ENCODE assay signal across 25 mouse cellular contexts in genomic region chr10:121742336-121742735, GRCm38 (mm10). TPM values are rescaled to one million over a fixed set of nuclear protein-coding genes. Genes with fewer than 3 reads are reported as not detected.
DNase-seq lines count a peak whose midpoint lies in the region; TF ChIP-seq lines count a peak whose summit lies in the region.
"Had no signal": no experiment of that assay in that cellular context is flagged by ENCODE, and none has a peak within 500 bp of the region (broad histone marks: within the 10 kb centered on the region; RNA-seq: fewer than 3 reads in every experiment).

No protein-coding gene starts in this region.

- no peak overlapping the region for H3K9ac ChIP-seq in heart, adult 2 months (ENCODE audit: low read depth, low read length)
- no peak overlapping the region for H3K9ac ChIP-seq in ES-Bruce4 (ENCODE audit: low read depth, poor library complexity, severe bottlenecking)
- H3K9ac ChIP-seq: forebrain, embryonic 15.5 days; hindbrain, embryonic 14.5 days; limb, embryonic 12.5 days; liver, embryonic 12.5 days; liver, postnatal 0 days; midbrain, embryonic 15.5 days had no signal

- no peak for TF ChIP-seq EP300 in heart, adult 2 months (IDR thresholded peaks at IDR 0.05; ENCODE audit: insufficient read depth, low read depth, low read length)
- TF ChIP-seq EP300 in ES-Bruce4 (IDR thresholded peaks at IDR 0.05; ENCODE audit: insufficient read depth, low read depth, low read length): peak; percentile 72

- TF ChIP-seq POLR2A in heart, adult 2 months (IDR thresholded peaks at IDR 0.05; ENCODE audit: insufficient read depth, low read depth, low read length): no peak
- no peak for TF ChIP-seq POLR2A in ES-Bruce4 (IDR thresholded peaks at IDR 0.05; ENCODE audit: insufficient read depth, low read length)

- H3K79me2 ChIP-seq in heart, adult 2 months (replicated peaks; ENCODE audit: control insufficient read depth, insufficient read depth, low read length): no peaks in the 10 kb centered on the region

- no peak for TF ChIP-seq CTCF in heart, adult 2 months (IDR thresholded peaks at IDR 0.05)
- TF ChIP-seq CTCF in ES-Bruce4 (IDR thresholded peaks at IDR 0.05; ENCODE audit: low read depth, low read length): no peak

- peak; percentile 72 for DNase-seq in heart, adult 11 months
- DNase-seq in heart, adult 2 months: no peak
- DNase-seq in ZHBTc4 (ENCODE audit: low read depth, low spot score): peak; percentile 67
- peak; percentile 27 for DNase-seq in embryonic facial prominence, embryonic 10.5 days (ENCODE audit: low spot score)
- DNase-seq in layer of hippocampus, postnatal 10 days (ENCODE audit: low spot score in 2 of 2): no peak
- DNase-seq in urinary bladder, postnatal 14 days (ENCODE audit: low spot score): no peak
- no peak for DNase-seq in frontal cortex, postnatal 10 days (ENCODE audit: low spot score in 2 of 2)
- DNase-seq: adrenal gland, adult 8-10 months; cerebellum, adult 8-10 months; cerebellum, postnatal 25 days; gastrocnemius, postnatal 10 days; heart, postnatal 36 days; kidney, adult 9 months; kidney, postnatal 10 days; liver, postnatal 0 days; lung, postnatal 4 days; right cerebral cortex, postnatal 4 days; thymus, postnatal 4 days had no signal

- peaks cover 2% of the 10 kb centered on the region; the same call in 1 of the 2 replicates for H3K4me1 ChIP-seq in heart, adult 2 months (ENCODE audit: control insufficient read depth, insufficient read depth, low read length)
- peaks cover 3% of the 10 kb centered on the region for H3K4me1 ChIP-seq in ES-Bruce4 (ENCODE audit: control insufficient read depth, insufficient read depth, low read length)
- peaks cover 28% of the 10 kb centered on the region for H3K4me1 ChIP-seq in embryonic facial prominence, embryonic 10.5 days

- 77% methylated on average over 4 of the region's 4 CpGs for WGBS in heart, adult 2 months
- WGBS in embryonic facial prominence, embryonic 10.5 days: 38% methylated on average over 4 of the region's 4 CpGs

- intact Hi-C loops in heart, adult 2 months (cut with DNase I): no loop called here

- H3K27me3 ChIP-seq in heart, adult 2 months (ENCODE audit: control insufficient read depth, insufficient read depth, low read length): no peaks in the 10 kb centered on the region
- no peaks in the 10 kb centered on the region for H3K27me3 ChIP-seq in ES-Bruce4 (ENCODE audit: control insufficient read depth, insufficient read depth, low read length, poor library complexity, severe bottlenecking)
- no peaks in the 10 kb centered on the region for H3K27me3 ChIP-seq in embryonic facial prominence, embryonic 10.5 days (replicated peaks; ENCODE audit: low read depth, poor library complexity, severe bottlenecking)
- H3K27me3 ChIP-seq: limb, embryonic 12.5 days; liver, embryonic 12.5 days; megakaryocyte, embryonic 14.5 days; midbrain, embryonic 15.5 days had no signal

- H3K36me3 ChIP-seq in heart, adult 2 months (ENCODE audit: control insufficient read depth, insufficient read depth, low read length): no peaks in the 10 kb centered on the region
- H3K36me3 ChIP-seq in ES-Bruce4 (ENCODE audit: control insufficient read depth, insufficient read depth, low read length, poor library complexity, severe bottlenecking): peaks cover 10% of the 10 kb centered on the region; the same call in 1 of the 2 replicates
- H3K36me3 ChIP-seq in embryonic facial prominence, embryonic 10.5 days (replicated peaks): peaks cover 29% of the 10 kb centered on the region
- H3K36me3 ChIP-seq: midbrain, embryonic 15.5 days had no signal

- H3K27ac ChIP-seq in heart, adult 2 months: no peak overlapping the region
- no peak overlapping the region for H3K27ac ChIP-seq in ES-Bruce4 (ENCODE audit: insufficient read depth, low read length)
- no peak overlapping the region for H3K27ac ChIP-seq in embryonic facial prominence, embryonic 10.5 days (replicated peaks)
- H3K27ac ChIP-seq: forebrain, embryonic 15.5 days; hindbrain, embryonic 14.5 days; limb, embryonic 12.5 days; liver, embryonic 12.5 days; midbrain, embryonic 15.5 days had no signal

- no peak overlapping the region for H3K4me3 ChIP-seq in heart, adult 2 months
- H3K4me3 ChIP-seq in ES-Bruce4 (ENCODE audit: low read depth, low read length): no peak overlapping the region
- no peak overlapping the region for H3K4me3 ChIP-seq in embryonic facial prominence, embryonic 10.5 days
- H3K4me3 ChIP-seq: forebrain, embryonic 15.5 days; limb, embryonic 12.5 days; liver, embryonic 12.5 days; megakaryocyte, embryonic 14.5 days; midbrain, embryonic 15.5 days had no signal

- H3K9me3 ChIP-seq in ES-Bruce4 (replicated peaks; ENCODE audit: control insufficient read depth, insufficient read depth, low read length, poor library complexity, severe bottlenecking): peaks cover 11% of the 10 kb centered on the region; the same call in 1 of the 2 replicates
- H3K9me3 ChIP-seq in embryonic facial prominence, embryonic 10.5 days: 0 out of 2 replicates have a peak, but pooled peaks cover 5% of the 10 kb centered on the region
- H3K9me3 ChIP-seq: forebrain, embryonic 15.5 days; limb, embryonic 12.5 days; liver, embryonic 12.5 days; midbrain, embryonic 15.5 days had no signal

RNA-seq across cellular contexts. Expression of gene BC048403, which starts 2.6 kb away (rescaled TPM):
- total RNA-seq in heart, adult 2 months (2021): 1 to 10 TPM; 2.0 to 2.2 TPM
- 1.9 and 2.8 TPM in 2 replicates for polyA plus RNA-seq in heart, adult 2 months (2012; rRNA removed)
- polyA plus RNA-seq in ES-Bruce4 (2011; ENCODE audit: insufficient read depth, insufficient read length, low read depth, missing spikeins): 14.9 and 15.9 TPM in 2 replicates
- polyA plus RNA-seq in embryonic facial prominence, embryonic 10.5 days (2016; fragmentation: Nextera tagmentation; extraction: Ambion mirVana): 2.8 and 3.6 TPM in 2 replicates
- 1 to 10 TPM; 6.8 to 8.0 TPM for total RNA-seq in layer of hippocampus, postnatal 10 days (2021)

Comparison
In these comparisons a context has a peak if more than half of its experiments do, and no peak if none do; other contexts are left out.
1. DNase-seq: peak in heart, adult 11 months (single experiment), ZHBTc4 (single experiment) and embryonic facial prominence, embryonic 10.5 days (single experiment); none in heart, adult 2 months (0 of 2), layer of hippocampus, postnatal 10 days (0 of 2), urinary bladder, postnatal 14 days (single experiment) and frontal cortex, postnatal 10 days (0 of 2).